Mouse (Mus musculus) urinary bladder, postnatal 10 days (tissue): ENCODE results near the gene Dok7.
A peak's percentile ranks its signal among the peaks of the same experiment; 100 is the strongest.

Experiments used
- DNase-seq: peaks from one replicate; pipeline ENCODE4 v3.0.0; 2022; ENCODE audit warnings: low spot score

The Dok7 gene

DNA sequence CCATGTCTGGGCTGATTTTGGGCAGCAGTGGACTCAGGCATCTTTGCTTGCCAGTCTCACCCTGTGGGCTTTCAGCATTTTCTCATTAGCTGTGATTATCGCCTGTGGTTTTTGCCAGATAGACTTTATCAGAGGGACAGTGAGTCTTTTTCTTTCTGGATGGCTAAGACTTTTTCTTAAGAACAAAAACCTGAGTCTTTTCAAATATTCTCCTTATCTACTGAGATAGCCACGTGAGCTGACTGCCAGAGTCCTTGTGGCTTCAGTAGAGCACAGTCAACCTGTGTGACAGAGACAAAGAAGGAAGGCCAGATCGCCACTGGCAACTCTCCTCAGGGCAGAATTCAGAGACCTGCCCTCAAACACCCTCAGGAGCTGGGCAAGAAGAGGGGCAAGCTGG is 61.1 kb downstream of the Dok7 start:
- no peak for DNase-seq

DNA sequence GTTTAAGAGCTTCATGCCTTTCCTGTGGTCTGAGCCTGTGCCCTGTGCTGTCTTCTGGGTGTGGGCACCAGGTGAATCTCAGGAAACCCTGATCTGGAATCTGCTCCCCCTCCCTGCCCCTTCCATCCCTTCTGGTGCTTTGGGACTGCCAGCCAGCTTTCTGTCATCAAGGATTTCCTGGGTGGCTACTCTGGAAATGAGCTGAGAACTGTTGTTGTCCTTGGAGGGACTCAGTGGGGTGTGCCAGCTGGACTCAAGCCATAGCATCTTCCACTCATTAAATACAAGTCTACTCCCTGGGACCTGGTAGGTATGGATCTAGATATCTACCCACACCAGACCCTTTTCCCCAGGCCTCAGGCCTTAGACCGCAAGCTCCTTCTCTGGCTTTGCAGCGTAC is 61.9 kb downstream of the Dok7 start:
- no peak for DNase-seq

DNA sequence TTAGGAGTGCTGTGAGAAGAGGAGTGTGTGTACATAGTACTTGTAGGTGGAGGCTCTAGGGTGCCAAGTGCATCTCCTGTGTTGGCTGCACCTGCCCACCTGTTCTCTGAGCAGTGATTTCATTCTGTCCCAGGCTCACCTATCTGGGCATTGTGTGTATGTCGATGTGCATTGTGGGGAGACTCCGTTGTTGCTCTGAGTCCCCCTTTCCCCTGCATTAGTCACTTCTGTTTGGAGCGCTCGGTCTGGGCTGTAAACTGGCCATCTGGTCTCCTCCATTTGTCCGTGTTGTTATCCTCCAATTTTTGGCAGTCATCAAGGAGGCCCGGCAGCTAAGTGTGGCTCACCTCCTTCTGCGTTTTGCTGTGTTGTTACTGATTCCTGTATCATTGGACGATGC is 63.5 kb downstream of the Dok7 start:
- no peak for DNase-seq

DNA sequence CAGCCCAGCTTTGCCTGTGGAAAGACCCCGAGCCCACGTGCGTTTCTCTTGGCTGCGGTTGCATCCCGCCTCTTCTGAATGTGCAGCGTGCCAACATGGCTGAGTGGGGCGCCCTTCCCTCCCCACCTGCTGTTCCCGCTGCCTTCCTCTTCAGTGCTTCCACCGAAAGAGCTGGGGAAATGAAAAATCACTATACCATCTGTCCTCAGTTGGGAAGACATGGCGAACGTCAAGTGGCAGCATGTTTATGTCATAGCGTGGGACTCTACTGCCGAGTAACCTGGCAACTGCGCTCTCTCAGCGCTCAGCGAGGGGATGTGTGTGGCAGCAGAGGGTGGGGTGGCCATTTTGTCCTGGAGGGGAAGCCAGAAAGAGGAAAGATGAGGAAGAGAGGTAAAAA is 72.6 kb downstream of the Dok7 start:
- no peak for DNase-seq

- no peak for DNase-seq
Measured at GRCm38 (mm10) chr5:35129767-35130191, 73.2 kb downstream of the Dok7 start.

GRCm38 (mm10) chr5:35131237-35131636 is 74.7 kb downstream of the Dok7 start:
- DNase-seq = no peak

GRCm38 (mm10) chr5:35131773-35132172 is 75.2 kb downstream of the Dok7 start:
- DNase-seq = peak; percentile 52

- no peak for DNase-seq
Measured at GRCm38 (mm10) chr5:35132278-35132980, 75.9 kb downstream of the Dok7 start.

DNA sequence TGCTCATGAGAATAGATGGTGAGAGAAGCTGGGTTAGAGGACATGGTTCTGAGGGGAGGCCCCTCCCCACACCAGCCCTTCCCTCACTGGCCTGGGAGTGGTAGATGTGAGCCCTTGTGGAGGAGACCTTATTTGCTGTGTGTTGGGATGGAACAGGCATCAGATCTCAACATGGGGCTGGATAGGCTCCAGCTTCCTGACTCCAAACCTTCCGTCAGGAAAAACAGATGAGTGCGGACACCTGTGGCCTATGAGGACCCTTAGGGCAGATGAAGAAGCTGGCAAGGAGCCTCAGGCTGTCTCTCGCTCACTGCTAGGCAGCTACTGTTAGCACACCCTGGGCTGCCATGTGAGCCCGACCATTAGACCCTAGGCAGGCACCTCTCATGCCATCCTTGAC is 76.9 kb downstream of the Dok7 start:
- no peak for DNase-seq

DNA sequence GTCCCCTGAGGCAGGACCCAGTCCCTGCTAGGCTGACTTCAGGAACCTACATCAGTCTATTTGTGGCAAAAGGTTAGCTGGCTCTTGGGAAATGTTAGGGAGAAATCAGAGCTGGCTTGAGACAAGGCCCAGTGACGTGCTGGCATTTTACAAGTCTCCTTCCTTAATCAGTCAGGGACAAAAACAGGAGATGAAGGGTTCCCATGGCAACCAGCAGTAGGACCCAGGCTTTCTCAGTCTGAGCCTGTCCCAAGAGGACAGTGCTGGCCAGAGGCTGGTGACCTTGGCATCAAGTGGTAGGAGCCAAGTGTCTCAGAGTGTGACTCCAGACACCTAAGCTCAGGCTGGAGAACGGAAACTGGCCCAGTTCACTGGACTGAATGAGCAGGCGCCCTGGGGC is 77.7 kb downstream of the Dok7 start:
- DNase-seq = no peak

- DNase-seq = no peak
Measured at GRCm38 (mm10) chr5:35135903-35136302, 79.3 kb downstream of the Dok7 start.
